Mouse (Mus musculus) heart, adult 2 months (tissue): ENCODE results near the gene Pnkd. TPM values are rescaled to one million over a fixed set of nuclear protein-coding genes. Genes with fewer than 3 reads are reported as not detected.
A peak's percentile ranks its signal among the peaks of the same experiment; 100 is the strongest.

Experiments
- DNase-seq, 2 experiments: peaks; one replicate each; pipeline ENCODE4 v3.0.0; 2021
- H3K27ac ChIP-seq: fragments of 200-600 bp; 2 replicates; pipeline ENCODE4 v1.8.1; 2022
- H3K27me3 ChIP-seq: fragments of 200-500 bp; 2 replicates; pipeline ENCODE4 v1.6.1; 2012; ENCODE audit warnings: mild to moderate bottlenecking, low read length, inconsistent platforms, mixed read lengths; ENCODE audit not compliant: control insufficient read depth, insufficient read depth
- H3K36me3 ChIP-seq: fragments of 200-500 bp; 2 replicates; pipeline ENCODE4 v1.6.1; 2012; ENCODE audit warnings: low read length, inconsistent platforms; ENCODE audit not compliant: control insufficient read depth, insufficient read depth
- H3K4me1 ChIP-seq: fragments of 200-500 bp; 2 replicates; pipeline ENCODE4 v1.6.1; 2011; ENCODE audit warnings: low read length; ENCODE audit not compliant: control insufficient read depth, insufficient read depth
- H3K4me3 ChIP-seq: fragments of 200-600 bp; 2 replicates; pipeline ENCODE4 v1.8.1; 2022
- H3K79me2 ChIP-seq: fragments of 200-500 bp; replicated peaks from 2 replicates; pipeline ENCODE4 v1.6.1; 2012; ENCODE audit warnings: mild to moderate bottlenecking, inconsistent platforms, low read length, moderate library complexity, mixed read lengths; ENCODE audit not compliant: control insufficient read depth, insufficient read depth
- H3K9ac ChIP-seq: fragments of 200-500 bp; 2 replicates; pipeline ENCODE4 v1.6.1; 2012; ENCODE audit warnings: low read depth, mild to moderate bottlenecking, control low read depth, inconsistent platforms, low read length, mixed read lengths
- CTCF ChIP-seq: fragments of 200-600 bp; IDR thresholded peaks from 2 replicates; pipeline ENCODE4 v1.8.1; 2022; ENCODE audit warnings: antibody characterized with exemption, mild to moderate bottlenecking, moderate library complexity
- EP300 ChIP-seq: fragments of 200-500 bp; IDR thresholded peaks from 2 replicates; pipeline ENCODE4 v1.6.1; 2011; ENCODE audit warnings: low read depth, low read length, control low read depth; ENCODE audit not compliant: insufficient read depth
- POLR2A ChIP-seq: fragments of 200-500 bp; IDR thresholded peaks from 2 replicates; pipeline ENCODE4 v1.6.1; 2011; ENCODE audit warnings: mild to moderate bottlenecking, low read depth, low read length, control low read depth; ENCODE audit not compliant: insufficient read depth
- WGBS: fragments of 180-500 bp; shearing (Covaris S2); methylation state at CpG from one replicate; pipeline ENCODE4 v1.1.7; 2018; 5-methylcytosine and 5-hydroxymethylcytosine counted together
- intact Hi-C: fragments of 180-260 bp; cut with DNase I; formaldehyde crosslinking; loops from one replicate; pipeline ENCODE4 v1.15.1; 2025
- long read RNA-seq: library from polyadenylated mRNA; stranded (forward); transcript quantifications from one replicate; pipeline ENCODE4 v2.0.0, GENCODE M21; 2021
- polyA plus RNA-seq: library from polyadenylated mRNA; depleted of rRNA; stranded (reverse); fragments of >200 nt; gene quantifications from 2 replicates; pipeline ENCODE4 v1.2.3, GENCODE M21; 2012; rRNA removed
- total RNA-seq, 2 experiments: library from RNA; stranded (reverse); gene quantifications; 2 replicates each; pipeline ENCODE4 v1.2.3; 2021

The Pnkd gene
- total RNA-seq (100 to 1,000 TPM; 126 to 140 TPM), polyA plus RNA-seq (104 and 113 TPM in 2 replicates)
- long read RNA-seq, transcript Pnkd-201 (10 exons, 2,937 nt): minor isoform, 13 of 146 reads
- long read RNA-seq, transcript Pnkd-204 (3 exons, 740 nt): major isoform, 80 of 146 reads
- long read RNA-seq, transcript Pnkd-202 (9 exons, 2,859 nt): minor isoform, 36 of 146 reads
- long read RNA-seq, partial matches to known transcripts: 9 of 146 reads
- long read RNA-seq, other reads (novel, unspliced or antisense): 5 of 146 reads

DNA sequence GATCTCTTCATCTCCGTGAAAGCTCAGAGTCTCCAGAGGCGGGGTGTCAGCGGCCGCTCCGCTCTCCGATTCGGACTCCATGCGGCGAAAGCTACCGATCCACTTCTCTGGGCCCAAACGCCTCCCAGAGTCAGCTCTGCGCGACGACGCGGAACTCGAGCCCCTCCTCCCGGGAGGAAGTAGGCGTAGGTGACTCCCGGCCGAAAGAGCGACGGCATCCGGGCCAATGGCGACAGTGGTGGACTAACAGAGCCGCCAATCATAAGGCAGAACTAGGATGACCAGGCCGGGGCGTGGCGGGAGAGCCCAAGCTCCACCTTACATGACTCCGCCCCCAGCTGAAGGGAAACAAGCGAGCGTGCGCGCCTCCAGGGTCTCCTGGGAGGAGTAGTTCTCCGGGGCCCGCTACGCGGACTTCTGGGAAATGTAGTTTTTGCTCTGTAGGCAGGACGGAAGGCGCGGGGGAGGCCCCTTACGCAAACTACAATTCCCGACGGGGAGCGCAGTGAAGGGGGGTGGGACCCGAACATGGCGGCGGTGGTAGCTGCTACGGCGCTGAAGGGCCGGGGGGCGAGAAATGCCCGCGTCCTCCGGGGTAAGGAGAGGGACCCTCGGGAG lies at the start of gene Pnkd, which contains the start of gene Aamp:
Gene Pnkd (plus strand): TSS at position 388 of the 618 bp plus-strand sequence.
Gene Aamp (minus strand): TSS at position 196 of the 618 bp plus-strand sequence.
- DNase-seq: peak; percentile 98 to 100
- H3K27me3 ChIP-seq: no peaks in the 10 kb centered on the region
- H3K79me2 ChIP-seq: no peaks in the 10 kb centered on the region
- peak within 1 kb of the TSS; percentile 91 for H3K27ac ChIP-seq
- H3K4me3 ChIP-seq: peak within 1 kb of the TSS; percentile 83
- under 1% methylated on average over 55 of the region's 56 CpGs for WGBS
- peak within 1 kb of the TSS; percentile 66 for H3K9ac ChIP-seq
- TF ChIP-seq EP300 (peak; percentile 55; the same call in 1 of the 2 replicates), CTCF (peak; percentile 55), POLR2A (peak; percentile 87)
- intact Hi-C loops: loop anchor here (1.0 to 5.0 kb wide), 3 partner anchors 48 to 223 kb away; partner anchors contain the start of genes Arpc2 and Cnot9
- peaks cover under 1% of the 10 kb centered on the region; the same call in 1 of the 2 replicates for H3K36me3 ChIP-seq
- peaks cover 14% of the 10 kb centered on the region for H3K4me1 ChIP-seq

DNA sequence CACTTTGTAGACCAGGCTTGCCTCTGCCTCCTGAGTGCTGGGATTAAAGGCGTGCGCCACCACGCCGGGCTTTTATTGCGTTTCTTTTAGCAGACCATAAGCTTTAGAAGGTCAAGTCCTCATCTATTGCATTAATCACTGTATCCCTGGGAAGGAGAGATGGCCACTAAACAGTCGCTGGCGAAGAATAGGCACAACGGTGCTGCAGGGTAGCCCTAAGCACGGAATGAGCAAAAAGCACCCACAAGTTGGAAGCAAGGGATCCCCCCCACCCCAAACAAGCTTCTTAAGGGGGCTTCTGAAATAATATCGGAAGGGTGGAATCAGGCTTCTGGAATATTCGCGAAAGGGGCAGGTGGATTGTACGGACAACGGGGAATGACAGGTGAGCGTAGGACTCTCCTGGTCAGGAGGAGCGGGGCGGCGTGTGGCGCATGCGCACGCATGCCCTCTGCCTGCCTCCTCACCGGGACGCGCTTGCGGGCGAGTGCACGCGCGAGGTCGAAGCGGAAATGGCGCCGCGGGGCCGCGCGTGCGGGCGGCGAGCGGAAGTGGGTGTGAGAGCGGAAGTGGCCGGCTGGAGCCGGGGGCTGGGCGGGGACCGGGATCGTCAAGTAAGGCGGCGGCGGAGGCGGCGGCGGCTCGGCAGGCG lies 48.7 kb upstream of the Pnkd start, which contains the start of gene Arpc2:
Gene Arpc2 (plus strand): TSS at position 147 of the 652 bp plus-strand sequence.
- peak; percentile 99 to 100 for DNase-seq
- 3% methylated on average over 47 of the region's 55 CpGs for WGBS
- peaks cover 28% of the 10 kb centered on the region for H3K36me3 ChIP-seq
- H3K9ac ChIP-seq: peak within 1 kb of the TSS; percentile 96
- H3K79me2 ChIP-seq: peaks cover 5% of the 10 kb centered on the region
- no peaks in the 10 kb centered on the region for H3K27me3 ChIP-seq
- peaks cover 12% of the 10 kb centered on the region for H3K4me1 ChIP-seq
- intact Hi-C loops: loop anchor here (1.0 to 2.0 kb wide), 3 partner anchors 15 to 157 kb away; partner anchors contain the start of genes Aamp and Pnkd
- peak within 1 kb of the TSS; percentile 86 for H3K4me3 ChIP-seq
- TF ChIP-seq CTCF (no peak), EP300 (peak; percentile 82; the same call in 1 of the 2 replicates), POLR2A (peak; percentile 99)
- H3K27ac ChIP-seq: peak within 1 kb of the TSS; percentile 97

DNA sequence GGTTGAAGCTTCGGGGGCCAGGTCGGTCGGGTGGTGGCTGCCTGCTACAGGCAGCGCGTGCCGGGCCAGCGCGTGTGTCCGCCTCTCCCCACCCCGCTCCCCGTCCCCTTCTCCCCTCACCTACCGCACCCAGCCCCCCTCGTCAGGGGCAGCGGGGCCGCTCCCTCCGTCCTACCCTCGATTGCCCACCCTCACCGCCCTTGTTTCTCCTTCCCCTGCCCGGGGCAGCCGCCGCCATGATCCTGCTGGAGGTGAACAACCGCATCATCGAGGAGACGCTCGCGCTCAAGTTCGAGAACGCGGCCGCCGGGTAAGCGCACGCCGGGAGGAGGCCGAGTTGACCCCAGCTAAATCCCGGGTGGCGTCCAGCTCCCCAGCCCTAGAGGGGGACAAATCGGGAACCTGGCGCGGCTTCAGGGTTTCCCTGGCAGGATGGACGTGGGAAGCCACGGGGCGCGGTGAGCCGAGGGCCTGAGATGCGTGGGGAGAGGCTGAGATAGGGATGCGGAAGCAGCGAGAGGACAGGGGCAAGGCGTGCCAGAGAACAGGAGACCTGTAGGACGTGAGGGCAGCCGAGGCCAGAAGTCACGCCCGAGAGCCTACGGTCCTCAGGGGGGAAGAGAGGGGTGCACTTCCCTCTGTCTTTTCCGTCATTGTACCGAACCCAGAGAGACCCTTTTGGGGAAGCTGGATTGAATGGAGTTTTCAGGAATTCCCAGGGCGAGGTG lies 48.0 kb upstream of the Pnkd start:
- TF ChIP-seq CTCF (no peak), POLR2A (0 out of 2 replicates have a peak, but pooled peaks have one; percentile 26), EP300 (no peak)
- DNase-seq: peak; percentile 69
- peak overlapping the region; percentile 97 for H3K27ac ChIP-seq
- H3K9ac ChIP-seq: peak overlapping the region; percentile 96
- under 1% methylated on average over 46 of the region's 57 CpGs for WGBS
- peaks cover 6% of the 10 kb centered on the region for H3K79me2 ChIP-seq
- intact Hi-C loops: loop anchor here (1.0 to 2.0 kb wide), 3 partner anchors 14 to 156 kb away; partner anchors contain the start of genes Aamp and Pnkd
- H3K27me3 ChIP-seq: no peaks in the 10 kb centered on the region
- peak overlapping the region; percentile 86 for H3K4me3 ChIP-seq
- H3K36me3 ChIP-seq: peaks cover 32% of the 10 kb centered on the region
- peaks cover 14% of the 10 kb centered on the region for H3K4me1 ChIP-seq

DNA sequence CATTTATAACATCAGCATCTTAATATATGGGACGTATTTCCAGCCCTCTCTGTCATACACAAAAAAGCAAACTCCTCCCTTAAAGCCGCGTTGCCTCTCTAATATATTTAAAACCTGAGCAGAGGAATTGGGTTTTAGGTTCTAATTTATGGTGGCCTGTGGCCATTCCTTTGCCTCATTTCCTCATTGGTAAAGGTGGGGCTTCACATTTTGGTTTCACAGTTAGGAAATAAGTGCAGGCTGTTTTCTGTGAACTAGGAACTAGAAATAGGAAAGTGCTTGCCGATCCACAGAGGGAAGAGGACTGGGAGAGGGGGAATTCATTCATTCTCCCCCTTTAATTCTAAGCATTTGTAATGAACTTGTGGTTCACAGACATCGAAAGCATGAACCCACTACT lies 47.1 kb upstream of the Pnkd start:
- Histone ChIP-seq H3K27ac (peak overlapping the region; percentile 97), H3K36me3 (peaks cover 36% of the 10 kb centered on the region), H3K27me3 (no peaks in the 10 kb centered on the region), H3K79me2 (peaks cover 6% of the 10 kb centered on the region), H3K9ac (peak overlapping the region; percentile 43; the same call in 1 of the 2 replicates), H3K4me3 (peak overlapping the region; percentile 86), H3K4me1 (peaks cover 16% of the 10 kb centered on the region)
- intact Hi-C loops: loop anchor here (2.0 kb wide), 2 partner anchors 13 to 155 kb away; no protein-coding TSS in a partner anchor
- WGBS: 4% methylated on average over 5 of the region's 5 CpGs
- TF ChIP-seq POLR2A (no peak), CTCF (no peak), EP300 (no peak)
- DNase-seq: no peak

DNA sequence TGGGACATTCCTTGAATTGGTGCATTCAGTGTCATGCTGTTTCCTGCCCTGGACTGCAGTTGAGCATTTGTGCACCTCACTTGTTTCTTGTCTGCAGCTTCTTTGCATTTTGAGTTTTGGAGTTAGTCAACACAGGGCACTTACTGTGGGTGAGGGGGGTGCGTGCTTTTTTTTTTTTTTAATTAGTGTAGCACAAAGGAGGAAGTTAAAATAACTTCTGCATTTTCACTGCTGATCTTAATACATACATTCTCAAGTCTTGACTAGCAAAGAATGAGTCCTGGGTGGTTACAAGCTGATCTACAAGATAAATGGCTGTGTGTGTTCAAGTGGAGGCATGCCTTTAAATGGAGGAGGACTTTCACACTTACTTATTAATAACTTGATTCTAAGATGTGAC lies 46.6 kb upstream of the Pnkd start:
- 30% methylated on average over 1 of the region's 1 CpGs for WGBS
- DNase-seq: no peak
- peaks cover 6% of the 10 kb centered on the region for H3K79me2 ChIP-seq
- peak overlapping the region; percentile 43; the same call in 1 of the 2 replicates for H3K9ac ChIP-seq
- intact Hi-C loops: no loop called here
- H3K27me3 ChIP-seq: no peaks in the 10 kb centered on the region
- peaks cover 36% of the 10 kb centered on the region for H3K36me3 ChIP-seq
- H3K27ac ChIP-seq: peak overlapping the region; percentile 97
- H3K4me3 ChIP-seq: peak overlapping the region; percentile 86
- H3K4me1 ChIP-seq: peaks cover 16% of the 10 kb centered on the region
- TF ChIP-seq CTCF (no peak), POLR2A (no peak), EP300 (no peak)
